Mouse (Mus musculus) cerebellum, adult 9-10 months (tissue): ENCODE measurements at regions not wholly inside any gene's neighbourhood (a gene's known extent, or its start where the extent isn't known, plus 50 kb on each side); places are given as distances from the start of the nearest gene placed in this dataset.

ENCODE experiments used
- DNase-seq: peaks from one replicate; pipeline ENCODE4 v3.0.0; 2022

DNA sequence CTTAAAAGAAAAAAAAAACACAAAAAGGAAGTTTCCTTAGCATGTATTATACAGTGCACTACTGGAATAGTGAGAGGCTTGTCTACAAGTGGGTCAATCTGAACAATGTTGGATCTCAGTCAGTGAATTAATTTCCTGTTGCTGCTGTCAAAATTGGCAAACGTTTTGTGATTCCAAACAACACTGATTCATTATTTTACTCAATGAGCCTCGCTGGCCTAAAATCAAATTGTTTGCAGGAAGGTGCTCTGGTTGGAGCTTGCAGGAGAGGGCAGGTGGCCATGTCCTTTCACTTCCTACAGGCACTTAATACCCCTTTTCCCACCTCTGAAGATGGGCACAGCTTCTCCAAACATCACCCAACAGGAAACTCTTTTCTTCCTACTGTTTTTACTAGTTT lies 226.3 kb upstream of the Bche start:
- DNase-seq, result peak; percentile 7

GRCm38 (mm10) chr3:73932185-73932584 lies 224.0 kb upstream of the Bche start:
- DNase-seq, result no peak
